Mouse (Mus musculus) left cerebral cortex, postnatal 14 days (tissue): Measurements from ENCODE around the gene Gm17657. TPM values are rescaled to one million over a fixed set of nuclear protein-coding genes. Genes with fewer than 3 reads are reported as not detected.

Experiments used
- microRNA-seq, 2 experiments: library from miRNA; unstranded; fragments of <30 nt; microRNA quantifications; one replicate each; pipeline ENCODE4 v1.2.0; 2022
- total RNA-seq, 2 experiments: library from RNA; stranded (reverse); gene quantifications; 2 replicates each; pipeline ENCODE4 v1.2.3; 2021

Gm17657 gene
- total RNA-seq, 2 experiments from 2014 or later, result not detected

Small RNAs within 50 kb of the gene (microRNA-seq; reads per million reads assigned to microRNA genes)
- 0 to 0.67 reads per million in 2 experiments for gene Mir7667

Other genes starting within 250 kb of the Gm17657 start
- gene Pi16, start 232.0 kb downstream of the Gm17657 start, total RNA-seq, result 1 to 10 TPM; 1.3 to 1.9 TPM
- 100 to 1,000 TPM; 486 to 490 TPM for gene Mtch1, start 201.7 kb downstream of the Gm17657 start, total RNA-seq
- 1 to 10 TPM; 4.8 to 9.0 TPM for gene Fgd2, start 188.7 kb downstream of the Gm17657 start, total RNA-seq
- 1 to 10 TPM; 3.4 to 4.2 TPM for gene Pim1, start 58.9 kb downstream of the Gm17657 start, total RNA-seq
- gene Tbc1d22b, start 147 bp upstream of the Gm17657 start, total RNA-seq, result 10 to 100 TPM; 44.1 to 47.0 TPM
- under 1 TPM in 1 of 2 experiments, not detected in 1; 0.68 TPM for gene Tmem217, start 2.7 kb upstream of the Gm17657 start, total RNA-seq
- 10 to 100 TPM; 46.8 to 58.6 TPM for gene Rnf8, start 65.2 kb upstream of the Gm17657 start, total RNA-seq
- 1 to 10 TPM; 3.1 to 3.7 TPM for gene Gm28043, start 65.2 kb upstream of the Gm17657 start, total RNA-seq
- gene Cmtr1, start 111.0 kb upstream of the Gm17657 start, total RNA-seq, result 10 to 100 TPM; 86.8 to 96.7 TPM
- gene Ccdc167, start 167.4 kb upstream of the Gm17657 start, total RNA-seq, result 10 to 100 TPM; 13.5 to 15.1 TPM